Mouse (Mus musculus) activated CD4-positive, CD25-positive, alpha-beta regulatory T cell, adult 4 months (primary cell): ENCODE measurements around the gene Fpr1. TPM values are rescaled to one million over a fixed set of nuclear protein-coding genes. Genes with fewer than 3 reads are reported as not detected.
"Not testable (repeated sequence)": the region's sequence is repeated elsewhere in the genome, so short reads cannot be mapped to it uniquely, and the experiment has no call there.

ENCODE experiments used
- ATAC-seq: one replicate; pipeline ENCODE4 v1.8.0; 2017
- polyA plus RNA-seq, 2 experiments: library from polyadenylated mRNA; unstranded; fragments of 100-300 nt; shearing (Covaris generic); gene quantifications; one replicate each; pipeline ENCODE4 v1.2.1; 2017

Fpr1 gene
- polyA plus RNA-seq, 2 experiments from 2014 or later = 0.33 TPM; not detected in 1

DNA sequence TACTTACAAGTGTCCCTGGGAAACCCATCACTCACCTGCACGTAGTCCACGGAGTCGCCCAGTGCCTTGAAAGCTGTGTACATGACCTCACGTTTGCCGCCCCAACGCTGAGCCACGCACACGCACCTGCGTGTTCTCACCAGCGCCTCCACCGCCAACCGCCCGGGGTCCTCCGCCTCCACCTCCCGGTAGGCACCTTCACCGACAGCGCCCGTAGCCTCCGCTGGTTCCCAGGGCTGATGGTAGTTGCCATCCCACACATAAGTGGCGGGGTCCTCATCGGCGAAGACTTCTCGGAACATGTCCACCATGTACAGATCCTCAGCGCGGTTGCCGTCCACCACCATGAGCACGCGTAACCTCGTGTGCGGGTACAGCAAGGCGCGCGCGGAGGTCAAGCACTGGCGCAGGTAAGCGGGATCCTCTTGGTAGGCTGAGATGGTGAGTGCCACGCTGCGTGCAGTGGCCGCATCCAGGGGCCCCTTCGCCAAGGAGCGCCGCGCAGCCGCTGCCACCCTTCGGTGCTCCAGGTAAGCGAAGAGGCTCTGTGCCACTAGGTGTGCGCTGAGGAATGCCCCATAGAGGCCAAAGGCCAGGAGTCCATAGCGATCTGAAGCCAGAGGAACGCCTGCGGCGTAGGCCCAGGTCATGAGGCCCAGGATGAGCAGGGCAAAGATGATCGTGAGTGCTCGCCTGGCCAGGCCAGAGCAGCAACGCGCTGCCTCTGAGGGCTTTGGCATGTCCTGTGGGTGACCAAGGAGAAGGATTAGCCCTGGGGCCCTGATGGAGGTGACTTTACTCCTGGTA, 33.6 kb downstream of the Fpr1 start:
- ATAC-seq = no peak

DNA sequence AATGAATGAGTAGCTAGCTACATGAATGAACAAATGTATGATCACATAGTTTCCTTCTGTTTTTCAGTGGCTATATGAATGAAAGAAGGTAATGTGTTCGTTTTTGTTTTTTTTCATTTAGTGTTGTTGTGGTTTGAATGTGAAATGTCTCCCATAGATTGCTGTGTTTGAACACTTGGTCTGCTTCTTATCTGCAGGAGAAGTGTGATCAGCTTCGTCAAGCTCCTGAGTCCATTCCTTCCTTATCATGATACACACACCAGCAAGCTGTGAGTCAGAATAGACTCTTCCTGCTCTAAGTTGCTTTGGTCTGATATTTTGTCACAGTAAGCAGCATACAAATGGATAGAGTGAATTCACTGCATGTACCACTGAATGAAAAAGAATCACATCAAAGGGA, 34.8 kb downstream of the Fpr1 start:
- no peak for ATAC-seq

DNA sequence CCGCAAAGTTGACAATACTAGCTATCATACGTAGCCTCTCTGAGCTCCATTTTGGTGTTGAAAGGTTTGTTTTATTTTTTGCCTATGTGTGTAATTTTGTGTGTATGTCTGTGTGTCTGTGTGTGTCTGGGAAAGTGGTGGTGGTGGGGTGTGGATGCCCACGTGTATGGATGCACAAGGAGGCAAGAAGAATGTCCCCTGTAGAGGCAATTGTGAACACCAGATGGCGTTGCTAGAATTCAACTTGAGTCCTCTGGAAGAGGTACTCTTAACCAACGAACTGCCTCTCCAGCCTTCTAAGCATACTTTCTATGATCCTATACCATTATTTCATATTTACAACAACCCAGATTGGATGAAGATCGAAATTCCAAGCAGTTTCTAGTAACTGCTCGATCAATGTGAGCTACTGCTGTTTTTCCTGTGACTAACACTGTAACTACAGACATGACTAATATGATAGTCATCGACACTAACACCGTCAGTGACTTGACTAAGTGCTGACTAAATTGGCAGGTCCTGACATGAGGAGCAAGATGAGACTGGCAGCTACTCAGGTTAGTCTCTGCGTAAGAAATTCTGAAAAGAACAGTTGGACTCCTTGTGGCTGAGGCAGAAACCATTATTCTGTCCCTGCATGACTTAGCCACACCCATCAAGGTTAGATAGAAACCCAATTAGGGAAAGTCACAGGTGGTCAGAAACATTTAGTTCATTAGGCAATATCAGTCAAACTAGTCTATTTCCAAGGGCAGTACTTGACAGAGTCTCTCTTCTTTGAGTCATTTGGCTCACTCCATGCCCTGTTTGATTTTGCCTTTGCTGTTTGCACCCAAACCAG, 38.3 kb downstream of the Fpr1 start:
- ATAC-seq = no peak

DNA sequence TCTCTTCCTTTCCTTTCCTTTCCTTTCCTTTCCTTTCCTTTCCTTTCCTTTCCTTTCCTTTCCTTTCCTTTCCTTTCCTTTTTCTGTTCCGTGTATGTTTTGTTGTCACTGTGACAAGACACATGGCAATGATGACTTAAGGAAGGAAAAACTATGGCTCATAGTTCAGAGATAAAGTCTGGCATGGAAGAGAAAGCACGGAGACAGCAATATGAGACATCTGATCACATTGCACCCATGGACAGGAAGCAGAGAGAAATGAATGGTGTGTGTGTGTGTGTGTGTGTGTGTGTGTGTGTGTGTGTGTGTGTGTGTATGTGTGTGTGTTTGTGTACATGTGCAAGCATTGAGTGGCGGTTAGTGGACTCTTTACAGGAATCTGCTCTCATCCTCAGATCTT, 39.1 kb downstream of the Fpr1 start:
- not testable (repeated sequence) for ATAC-seq

DNA sequence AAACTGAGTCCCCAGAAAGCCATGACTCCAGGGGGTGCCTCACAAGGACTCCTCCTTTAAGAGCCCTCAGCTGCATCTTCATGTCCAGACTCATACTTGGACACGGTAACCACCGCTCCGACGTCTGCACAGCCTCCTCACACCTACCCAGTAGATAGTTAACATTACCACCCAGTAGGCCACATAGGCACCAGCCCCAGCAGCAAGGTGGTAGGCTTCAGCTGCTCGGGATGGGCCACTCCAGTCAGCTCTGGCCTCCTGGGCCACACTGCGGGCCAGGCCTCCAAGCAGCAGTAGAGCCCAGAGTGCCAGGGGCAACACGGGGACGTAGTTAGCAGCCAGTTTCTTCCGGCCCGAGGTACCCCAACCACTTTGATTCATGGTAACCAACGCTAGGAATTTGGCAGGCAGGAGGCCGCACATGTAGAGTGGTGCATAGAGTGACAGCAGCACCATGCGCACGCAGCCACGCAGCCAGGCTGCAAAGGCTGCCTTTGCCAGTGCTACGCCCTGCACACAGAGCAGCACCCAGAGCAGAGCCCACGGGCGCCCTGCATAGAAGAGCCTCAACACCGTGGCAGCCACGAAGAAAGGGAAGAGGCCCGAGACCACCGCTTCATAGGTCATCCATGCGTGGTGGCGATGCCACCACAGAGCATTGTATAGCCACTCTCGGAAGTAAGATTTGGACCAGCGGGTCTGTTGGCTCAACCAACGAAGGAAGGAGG, 40.0 kb downstream of the Fpr1 start:
- no peak for ATAC-seq

DNA sequence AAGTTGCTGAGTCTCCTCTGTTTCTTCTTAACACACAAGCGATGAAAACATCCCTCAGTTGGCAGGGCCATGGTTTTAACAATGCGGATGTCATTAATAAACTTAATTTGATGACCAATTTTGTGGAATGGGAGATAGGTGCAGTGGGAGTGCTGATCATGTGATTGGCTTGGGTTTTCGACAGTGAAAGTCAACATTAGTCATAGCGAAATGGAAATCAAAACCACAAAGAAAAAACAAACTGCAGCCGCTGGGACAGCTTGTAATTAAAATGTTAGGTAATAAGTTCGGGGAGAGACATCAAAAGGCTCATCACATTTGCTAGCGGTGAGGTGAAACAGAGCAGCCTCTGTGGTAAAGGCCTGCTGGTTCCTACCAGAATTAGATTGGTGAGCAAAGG, 42.9 kb downstream of the Fpr1 start:
- ATAC-seq = no peak

DNA sequence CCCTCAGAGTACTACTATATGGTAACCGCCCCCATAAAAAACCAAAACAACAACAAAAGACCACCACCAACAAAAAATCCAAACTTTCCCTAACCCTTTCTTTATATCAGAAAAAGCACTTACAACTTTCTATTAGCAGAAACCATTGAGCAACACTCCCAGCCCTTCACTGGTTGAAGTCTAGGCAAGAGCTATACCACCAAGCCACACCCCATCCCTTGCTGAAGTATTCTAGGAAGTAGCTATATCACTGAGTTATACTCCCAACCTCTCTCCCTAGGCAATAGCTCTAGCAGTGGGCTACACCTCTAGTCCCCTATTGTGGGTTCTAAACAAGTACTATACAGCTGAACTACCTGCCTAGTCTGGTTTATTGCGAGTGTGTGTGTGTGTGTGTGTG, 44.5 kb downstream of the Fpr1 start:
- no peak for ATAC-seq

DNA sequence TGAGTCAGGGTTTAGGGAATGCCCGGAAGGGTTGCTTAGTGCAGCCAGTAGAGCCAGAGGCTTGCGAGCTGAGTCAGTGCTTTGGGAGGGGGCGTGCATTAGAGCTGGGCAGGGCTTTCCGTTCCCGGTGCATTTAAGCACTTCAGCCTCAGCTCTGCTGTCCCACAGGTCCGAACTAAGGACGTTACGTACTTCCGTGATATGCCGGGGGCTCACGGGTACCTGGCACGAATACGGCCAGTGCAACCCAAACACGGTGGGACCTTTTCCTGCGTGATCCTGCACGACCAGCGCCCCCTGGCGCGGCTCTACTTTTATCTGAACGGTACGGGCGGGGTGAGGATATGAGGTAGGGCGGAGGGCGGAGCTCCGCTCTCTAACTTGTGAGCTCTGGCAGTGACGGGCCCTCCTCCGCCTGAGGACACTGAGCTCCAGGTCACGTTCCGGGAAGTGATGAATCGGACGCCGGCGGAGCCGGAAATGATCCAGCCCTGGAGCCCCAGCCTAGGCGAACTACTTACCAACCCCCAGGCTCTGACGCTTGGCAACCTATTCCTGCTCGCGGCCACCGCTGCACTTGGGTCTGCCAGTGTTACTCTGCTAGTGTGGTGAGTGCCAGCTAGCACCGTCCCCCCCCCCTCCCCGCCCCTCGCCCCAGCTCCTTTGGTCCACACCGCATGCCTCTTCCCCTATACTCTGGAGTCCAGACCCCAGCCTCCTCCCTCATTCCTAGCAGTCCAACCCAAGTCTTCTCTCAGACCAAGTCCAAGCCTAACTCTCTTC, 45.6 kb downstream of the Fpr1 start:
- ATAC-seq = peak; percentile 98

DNA sequence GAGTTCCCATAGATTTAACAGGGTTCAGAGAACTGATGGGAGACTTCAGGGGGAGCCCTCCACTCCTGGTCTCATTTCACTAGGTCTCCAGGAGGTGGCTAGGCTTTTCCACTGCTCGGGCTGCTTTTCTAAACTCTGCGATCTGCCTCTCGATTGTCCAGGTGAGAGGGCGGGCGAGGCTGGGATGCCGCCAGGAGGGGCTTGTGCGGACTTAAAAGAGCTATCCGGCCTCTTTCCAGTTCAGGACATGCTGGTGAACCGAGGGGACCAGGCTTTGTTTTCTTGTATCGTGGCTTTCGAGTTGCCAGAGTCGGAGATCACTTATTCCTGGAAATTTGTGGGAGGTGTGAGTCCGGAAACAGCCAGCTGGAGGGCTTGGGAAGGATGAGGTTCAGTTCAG, 46.3 kb downstream of the Fpr1 start:
- no peak for ATAC-seq

DNA sequence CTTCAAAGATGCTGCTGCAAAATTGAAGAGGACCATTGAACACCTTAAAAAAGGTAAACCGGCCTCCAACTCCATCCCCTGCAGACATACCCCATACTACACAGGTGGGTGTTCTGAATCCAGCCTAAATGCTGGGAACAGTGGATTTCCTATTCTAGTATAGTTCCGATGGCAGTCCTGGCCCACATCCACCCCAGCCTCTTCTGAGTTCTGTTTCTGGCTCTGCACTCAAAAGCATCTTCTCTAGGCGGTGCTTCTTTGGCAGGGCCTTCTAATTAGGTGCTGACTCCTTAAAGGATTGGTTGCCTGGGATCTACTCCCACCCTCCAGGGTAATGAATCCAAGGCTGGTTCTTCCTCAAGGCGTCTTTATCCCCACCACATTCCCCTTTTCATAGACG, 47.6 kb downstream of the Fpr1 start:
- ATAC-seq = no peak

DNA sequence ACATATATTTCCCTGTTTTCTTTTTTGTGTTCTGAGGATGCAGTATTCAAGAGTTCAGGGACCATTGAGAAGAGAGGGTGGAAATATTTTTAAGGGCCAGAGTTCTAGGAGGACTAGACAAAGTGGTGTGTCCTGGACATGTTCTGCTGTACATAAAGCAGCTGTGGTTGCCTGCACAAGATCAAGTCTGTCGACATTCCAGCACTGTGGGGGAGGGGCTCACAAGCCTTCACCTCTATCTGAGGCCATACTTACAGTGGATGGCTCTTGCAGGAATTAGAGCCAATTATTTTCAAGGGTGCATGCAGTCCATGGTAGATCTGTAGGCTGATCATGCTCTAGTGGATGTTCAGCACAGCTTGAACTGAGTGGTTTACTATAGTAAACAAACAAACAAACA, 48.8 kb downstream of the Fpr1 start:
- ATAC-seq = no peak

DNA sequence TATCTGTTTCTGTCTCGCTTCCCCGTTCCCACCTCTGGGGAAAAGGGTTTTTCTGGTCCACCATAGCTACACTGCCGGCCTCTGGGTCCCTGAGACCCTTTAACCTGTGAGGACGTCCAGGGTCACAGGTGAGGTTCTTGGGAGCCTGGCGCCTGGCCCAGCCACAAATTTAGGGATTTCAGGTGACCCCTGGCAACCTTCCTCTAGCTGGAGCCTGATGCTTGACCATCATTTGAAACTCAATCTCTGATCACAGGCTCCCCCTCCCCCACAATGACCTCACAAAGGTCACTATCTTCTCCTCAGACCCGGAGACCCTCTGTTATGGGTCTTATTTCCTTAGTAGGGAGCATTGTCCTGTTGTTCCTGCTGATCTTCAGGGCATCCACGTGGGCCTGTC, 53.0 kb downstream of the Fpr1 start:
- ATAC-seq = no peak

DNA sequence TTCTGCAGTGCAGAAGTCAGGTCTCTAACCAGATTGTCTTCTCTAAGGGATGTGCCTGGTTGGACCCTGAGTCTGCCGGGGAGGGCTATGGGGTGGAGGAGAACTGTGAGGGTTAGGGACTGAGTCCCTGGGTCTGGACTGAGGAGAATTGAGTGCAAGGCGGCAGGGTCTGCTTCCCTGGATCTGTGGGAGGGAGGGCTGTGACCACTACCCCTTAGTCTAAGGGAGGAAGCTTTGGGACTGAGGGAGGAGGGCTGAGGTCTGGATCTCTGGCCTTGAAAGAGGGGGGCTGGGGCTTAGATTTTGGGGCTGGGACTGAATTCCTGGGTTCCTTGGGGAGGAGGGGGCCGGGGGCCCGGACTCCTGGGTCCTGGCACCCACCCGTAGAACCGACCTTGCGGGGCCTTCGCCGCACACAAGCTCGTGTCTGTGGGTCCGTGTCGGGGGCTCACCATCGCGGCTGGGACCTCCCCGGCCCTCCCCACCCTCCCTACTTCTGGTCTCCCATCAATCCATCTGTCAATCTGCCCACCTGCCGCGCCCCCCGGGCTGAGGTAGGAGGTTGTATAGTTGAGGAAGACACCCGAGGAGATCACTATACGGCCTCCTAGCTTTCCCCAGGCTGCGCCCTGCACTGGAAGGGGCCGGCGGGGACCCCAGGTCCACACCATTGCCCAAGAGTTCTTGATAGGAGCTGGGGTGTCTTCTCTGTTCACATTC, 53.8 kb downstream of the Fpr1 start:
- no peak for ATAC-seq

DNA sequence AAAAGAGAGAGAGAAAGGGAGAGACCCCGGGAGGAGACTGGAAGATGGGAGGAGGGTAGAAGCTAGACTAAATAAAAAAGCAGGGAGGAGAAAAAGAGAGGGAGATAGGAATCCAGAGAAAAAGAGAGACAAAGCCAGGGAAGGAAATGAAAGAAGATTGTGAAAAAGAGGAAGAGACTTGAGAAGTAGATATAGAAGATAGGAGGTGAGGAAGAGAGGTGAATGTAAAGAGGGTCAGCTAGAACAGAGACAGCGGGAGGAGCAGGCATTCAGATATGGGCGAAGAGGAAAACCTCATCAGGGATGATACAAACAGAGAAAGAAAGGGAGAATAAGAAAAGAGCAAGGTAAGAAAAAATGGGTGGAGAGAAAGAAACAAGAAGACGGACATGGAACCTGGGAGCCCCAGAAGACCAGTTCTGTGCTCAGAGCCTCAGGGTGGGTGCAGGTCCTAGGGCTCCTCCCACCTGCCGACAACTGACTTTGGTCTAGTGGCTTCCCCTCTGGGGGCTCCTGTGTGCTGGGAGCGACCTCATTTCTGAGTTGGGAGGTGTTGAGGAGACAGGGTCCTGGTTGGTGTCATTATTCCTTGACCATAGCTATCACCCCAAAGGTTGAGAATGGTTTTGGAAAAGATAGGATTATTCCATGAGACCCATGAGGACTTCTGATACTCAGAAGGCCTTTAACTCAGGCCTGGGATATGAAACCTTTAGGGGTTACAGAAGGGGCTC, 54.5 kb downstream of the Fpr1 start:
- no peak for ATAC-seq

DNA sequence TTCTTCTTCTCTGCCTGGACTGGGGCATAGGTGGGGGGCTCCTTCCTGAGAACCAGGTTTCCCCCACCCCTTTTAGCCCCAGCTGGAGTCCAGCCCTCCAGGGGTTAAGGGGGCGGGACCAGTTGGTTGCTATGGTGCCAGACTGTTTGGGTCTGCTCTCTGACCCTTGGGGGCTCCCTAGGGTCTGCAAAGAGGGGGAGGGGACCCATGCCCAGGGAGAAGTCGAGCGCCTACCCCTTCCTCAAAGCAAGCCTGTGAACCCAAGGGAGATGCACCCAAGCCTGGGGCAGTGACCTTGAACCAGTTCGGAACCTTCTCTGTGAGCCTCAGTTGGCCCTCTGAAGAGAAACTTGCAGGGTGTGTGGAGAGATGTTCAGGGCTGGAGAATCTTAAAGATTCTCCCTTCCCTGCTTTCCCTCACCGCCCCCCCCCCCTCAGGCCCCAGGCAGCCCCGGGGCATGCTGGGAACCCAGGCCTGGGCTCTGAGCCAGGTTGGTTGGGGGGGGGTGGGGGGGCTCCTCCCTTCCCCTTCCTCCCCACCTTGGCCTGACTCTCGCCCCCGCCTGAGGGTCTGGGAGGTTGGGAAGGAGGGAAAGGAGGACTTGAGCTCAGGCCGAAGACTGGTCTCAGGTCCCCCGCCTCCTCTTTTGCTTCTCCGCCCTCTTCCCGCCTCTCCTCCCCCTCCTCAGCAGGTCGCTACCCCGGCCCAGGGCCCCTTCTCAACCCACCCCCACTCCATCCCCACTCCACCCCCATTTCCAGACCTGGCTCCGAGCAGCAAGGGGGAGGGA, 55.4 kb downstream of the Fpr1 start:
- no peak for ATAC-seq

DNA sequence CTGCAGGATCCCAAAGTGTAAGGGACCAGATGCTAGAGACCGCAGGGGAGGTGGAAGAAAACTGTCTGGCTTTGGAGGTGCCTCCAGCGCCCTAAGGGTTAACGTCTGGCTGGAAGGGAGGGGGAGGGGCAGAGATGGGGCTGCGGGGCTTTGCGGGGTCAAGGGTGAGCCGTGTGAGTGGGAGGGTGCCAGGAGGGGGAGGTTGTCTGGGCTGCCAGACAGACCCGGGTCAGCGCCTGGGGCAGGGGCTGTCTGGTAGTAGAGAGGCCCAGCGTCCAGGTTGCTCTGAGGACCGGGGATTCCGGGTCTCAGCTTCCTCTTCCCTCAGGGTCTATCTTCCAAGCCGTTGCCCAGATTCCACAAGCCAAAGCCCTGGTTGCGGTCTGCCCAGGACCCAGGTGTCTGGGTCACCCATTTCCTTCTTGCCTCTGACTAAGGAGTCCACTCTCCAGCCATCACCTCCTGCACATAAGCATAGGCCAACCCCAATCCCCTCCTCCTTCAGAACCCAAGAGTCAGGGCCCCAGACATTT, 56.0 kb downstream of the Fpr1 start:
- ATAC-seq = no peak

DNA sequence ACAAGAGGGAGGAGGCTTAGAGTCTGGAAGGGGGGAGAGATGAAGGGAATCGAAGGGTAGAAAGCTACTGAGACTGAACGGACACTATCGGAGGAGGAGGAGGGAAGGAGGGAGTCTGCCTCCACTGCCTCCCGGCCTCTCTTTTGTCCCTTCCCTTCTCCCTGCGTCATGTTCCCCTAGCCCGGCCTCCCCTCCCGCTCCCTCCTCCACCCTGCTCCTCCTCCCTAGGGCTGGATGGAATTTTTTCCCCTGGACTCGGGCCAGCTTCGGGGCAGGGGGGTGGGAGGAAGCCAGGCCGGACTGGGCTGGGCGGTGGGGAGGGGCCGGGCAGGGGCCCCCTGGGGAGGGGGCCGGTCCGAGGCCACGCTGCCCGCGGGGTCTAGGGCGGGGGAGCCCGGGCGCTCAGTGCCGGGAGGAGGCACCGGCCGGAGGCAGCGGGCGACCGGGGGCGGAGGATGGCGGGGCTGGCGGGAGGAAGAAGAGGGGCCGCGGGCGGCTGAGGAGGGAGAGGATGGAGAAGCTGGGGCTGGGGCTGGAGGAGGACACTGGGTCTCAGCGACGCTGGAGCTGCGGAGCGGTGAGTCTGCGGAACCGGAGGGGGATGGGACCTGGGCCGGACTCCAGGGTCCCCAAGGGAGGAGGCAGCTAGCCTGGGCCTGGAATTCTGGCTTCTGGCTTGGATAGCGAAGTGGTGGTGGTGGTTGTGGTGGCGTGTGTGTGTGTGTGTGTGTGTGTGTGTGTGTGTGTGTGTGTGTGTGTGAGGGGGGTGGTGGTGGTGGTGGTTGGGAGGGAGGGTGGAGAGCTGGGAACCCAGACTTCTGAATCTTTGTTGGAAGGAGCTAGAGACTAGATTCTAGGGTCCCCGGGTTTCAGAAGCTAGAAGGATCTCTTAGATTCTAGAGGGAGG, 56.7 kb downstream of the Fpr1 start, which contains the start of gene Spaca6:
Gene Spaca6, plus strand, starts transcription at position 408 of the 907 bp plus-strand sequence.
- ATAC-seq = peak; percentile 33
